Mouse (Mus musculus) heart, postnatal 0 days (tissue): ENCODE measurements around the gene Sema3a.
"Not testable (repeated sequence)": the region's sequence is repeated elsewhere in the genome, so short reads cannot be mapped to it uniquely, and the experiment has no call there.

Experiments used
- CTCF ChIP-seq: IDR thresholded peaks from 2 replicates; pipeline ENCODE4 v1.5.1; 2016; ENCODE audit warnings: antibody characterized with exemption, control low read depth, low read depth
- EP300 ChIP-seq: IDR thresholded peaks from 2 replicates; pipeline ENCODE4 v1.6.1; 2016; ENCODE audit warnings: antibody characterized with exemption, low read depth

DNA sequence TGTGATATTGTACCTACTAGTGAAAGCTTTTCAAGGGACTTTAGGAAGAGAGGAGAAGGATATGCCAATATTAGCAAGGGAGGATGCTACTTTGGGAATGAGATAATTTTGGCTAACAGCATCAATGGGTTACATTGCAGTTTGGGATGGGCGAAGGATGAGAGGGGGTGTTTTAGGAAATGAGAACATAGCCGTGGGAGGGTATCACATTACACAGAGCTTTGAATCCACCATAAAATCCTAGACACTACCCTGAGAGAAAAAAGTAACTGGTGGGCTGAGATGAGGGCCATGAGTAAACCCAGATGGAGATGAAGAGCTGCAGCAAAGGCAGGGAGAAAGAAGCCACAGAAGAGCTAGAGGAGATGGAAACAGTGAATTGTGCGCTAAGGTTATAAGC, 370.8 kb downstream of the Sema3a start:
- TF ChIP-seq CTCF, EP300: not testable (repeated sequence)
